In genomic region chr3:70962498-70962897, GRCm38 (mm10) we compare ENCODE assay signal across 15 mouse cellular contexts.
DNase-seq lines count a peak whose midpoint lies in the region; ATAC-seq and TF ChIP-seq lines count a peak whose summit lies in the region.
"Had no signal": no experiment of that assay in that cellular context is flagged by ENCODE, and none has a peak within 500 bp of the region (broad histone marks: within the 10 kb centered on the region; RNA-seq: fewer than 3 reads in every experiment).

No protein-coding gene starts in this region.

- no peak for TF ChIP-seq CTCF in layer of hippocampus, adult 2 months (conservative IDR thresholded peaks at IDR 0.05)
- TF ChIP-seq CTCF in brain, embryonic 14.5 days (IDR thresholded peaks at IDR 0.05; ENCODE audit: borderline replicate concordance, extremely low read depth, insufficient read depth, insufficient read length) = no peak
- TF ChIP-seq CTCF in cerebellum, adult 2 months (IDR thresholded peaks at IDR 0.05; ENCODE audit: borderline replicate concordance, insufficient read depth, low read depth, low read length) = no peak
- TF ChIP-seq CTCF in hindbrain, postnatal 0 days (IDR thresholded peaks at IDR 0.05; ENCODE audit: low read depth) = no peak

- TF ChIP-seq POLR2A in brain, embryonic 14.5 days (IDR thresholded peaks at IDR 0.05; ENCODE audit: borderline replicate concordance, extremely low read depth, insufficient read depth, insufficient read length, poor library complexity, severe bottlenecking) = no peak
- no peak for TF ChIP-seq POLR2A in cerebellum, adult 2 months (IDR thresholded peaks at IDR 0.05; ENCODE audit: borderline replicate concordance, insufficient read depth, low read length)

- H3K27ac ChIP-seq in layer of hippocampus, adult 2 months = 0 out of 2 replicates have a peak overlapping the region, but pooled peaks have one; percentile 15
- H3K27ac ChIP-seq in cerebellum, adult 2 months (ENCODE audit: insufficient read depth, low read length) = no peak overlapping the region
- no peak overlapping the region for H3K27ac ChIP-seq in hindbrain, postnatal 0 days
- H3K27ac ChIP-seq: embryonic facial prominence, embryonic 10.5 days; hindbrain, embryonic 10.5 days; lung, embryonic 15.5 days had no signal

- 10% methylated on average over 1 of the region's 1 CpGs for WGBS in cerebellum, adult 2 months
- 81% methylated on average over 1 of the region's 1 CpGs for WGBS in hindbrain, postnatal 0 days

- no peak overlapping the region for H3K4me2 ChIP-seq in hindbrain, postnatal 0 days (ENCODE audit: low read depth, low read length)
- H3K4me2 ChIP-seq: liver, embryonic 11.5 days; lung, embryonic 15.5 days had no signal

- no peak overlapping the region for H3K9ac ChIP-seq in hindbrain, postnatal 0 days (replicated peaks; ENCODE audit: low read length)
- H3K9ac ChIP-seq: lung, embryonic 15.5 days had no signal

- peak in 1 of 2 experiments; percentile 3 for DNase-seq in layer of hippocampus, adult 2 months (ENCODE audit: low spot score in 2 of 2)
- no peak for DNase-seq in layer of hippocampus, postnatal 25 days (ENCODE audit: extremely low spot score in 1 of 2, low spot score in 1 of 2)
- peak; percentile 28 for DNase-seq in brain, embryonic 14.5 days (ENCODE audit: low read depth)
- peak; percentile 41 to 80 for DNase-seq in cerebellum, adult 2 months
- DNase-seq in left cerebral cortex, postnatal 25 days (ENCODE audit: low spot score in 2 of 2) = peak; percentile 11 to 77
- no peak for DNase-seq in kidney, adult 11 months
- DNase-seq in hindbrain, postnatal 0 days (ENCODE audit: low spot score) = no peak
- DNase-seq: adrenal gland, postnatal 10 days; midbrain, embryonic 14.5 days had no signal

- H3K36me3 ChIP-seq in hindbrain, postnatal 0 days (ENCODE audit: insufficient read depth, low read length) = no peaks in the 10 kb centered on the region
- H3K36me3 ChIP-seq: embryonic facial prominence, embryonic 10.5 days; hindbrain, embryonic 10.5 days; lung, embryonic 15.5 days had no signal

- no peaks in the 10 kb centered on the region for H3K9me3 ChIP-seq in hindbrain, postnatal 0 days (ENCODE audit: low read length)
- H3K9me3 ChIP-seq: embryonic facial prominence, embryonic 10.5 days; hindbrain, embryonic 10.5 days; lung, embryonic 15.5 days had no signal

- intact Hi-C loops in left cerebral cortex, postnatal 25 days (cut with DNase I) = loop anchor here (10.0 kb wide), 1 partner anchor 418 kb away; no protein-coding TSS in a partner anchor

- ATAC-seq in hindbrain, postnatal 0 days = no peak
- ATAC-seq: CD4-positive, CD25-positive, alpha-beta regulatory T cell, adult 4 months had no signal

- H3K4me3 ChIP-seq in layer of hippocampus, adult 2 months = no peak overlapping the region
- no peak overlapping the region for H3K4me3 ChIP-seq in cerebellum, adult 2 months (replicated peaks; ENCODE audit: insufficient read depth, low read depth, low read length)
- no peak overlapping the region for H3K4me3 ChIP-seq in hindbrain, postnatal 0 days (ENCODE audit: low read length)
- H3K4me3 ChIP-seq: embryonic facial prominence, embryonic 10.5 days; erythroblast, embryonic 14.5 days; hindbrain, embryonic 10.5 days; lung, embryonic 15.5 days had no signal

- H3K4me1 ChIP-seq in cerebellum, adult 2 months (ENCODE audit: control insufficient read depth, insufficient read depth, low read length) = no peaks in the 10 kb centered on the region; the same call in 1 of the 2 replicates
- H3K4me1 ChIP-seq in hindbrain, postnatal 0 days (ENCODE audit: insufficient read depth, low read length) = no peaks in the 10 kb centered on the region
- H3K4me1 ChIP-seq: embryonic facial prominence, embryonic 10.5 days; hindbrain, embryonic 10.5 days; lung, embryonic 15.5 days had no signal

- H3K27me3 ChIP-seq in cerebellum, adult 2 months (ENCODE audit: control insufficient read depth, insufficient read depth, low read length) = no peaks in the 10 kb centered on the region
- H3K27me3 ChIP-seq in hindbrain, postnatal 0 days (ENCODE audit: insufficient read depth, low read length) = no peaks in the 10 kb centered on the region
- H3K27me3 ChIP-seq: lung, embryonic 15.5 days had no signal

Comparison
In these comparisons a context has a peak if more than half of its experiments do, and no peak if none do; other contexts are left out.
1. DNase-seq: peak in brain, embryonic 14.5 days (single experiment), cerebellum, adult 2 months (2 of 2) and left cerebral cortex, postnatal 25 days (2 of 2); none in layer of hippocampus, postnatal 25 days (0 of 2), kidney, adult 11 months (single experiment) and hindbrain, postnatal 0 days (single experiment).